Mouse (Mus musculus) midbrain, embryonic 14.5 days (tissue): Measurements from ENCODE around the gene Tgds. TPM values are rescaled to one million over a fixed set of nuclear protein-coding genes. Genes with fewer than 3 reads are reported as not detected.
A peak's percentile ranks its signal among the peaks of the same experiment; 100 is the strongest.
"Not testable (repeated sequence)": the region's sequence is repeated elsewhere in the genome, so short reads cannot be mapped to it uniquely, and the experiment has no call there.

Source experiments
- ATAC-seq: fragments of 200-750 bp; cut with Nextera tagmentation; 2 replicates; pipeline ENCODE4 v1.8.0; 2017; ENCODE audit warnings: moderate number of reproducible peaks, moderate library complexity; ENCODE audit not compliant: low FRiP score, low TSS enrichment
- DNase-seq: peaks from one replicate; pipeline ENCODE4 v3.0.0-alpha.2; 2015
- H3K27ac ChIP-seq: fragments of 300-500 bp; sonication (generic); replicated peaks from 2 replicates; pipeline ENCODE4 v1.5.1; 2014; ENCODE audit warnings: mild to moderate bottlenecking, low read depth, low read length, moderate library complexity
- H3K27me3 ChIP-seq: fragments of 300-500 bp; sonication (generic); 2 replicates; pipeline ENCODE4 v1.6.1; 2014; ENCODE audit warnings: low read length, control low read depth, mixed read lengths; ENCODE audit not compliant: control insufficient read depth, insufficient read depth
- H3K36me3 ChIP-seq: fragments of 300-500 bp; sonication (generic); 2 replicates; pipeline ENCODE4 v1.6.1; 2014; ENCODE audit warnings: low read length, control low read depth; ENCODE audit not compliant: control insufficient read depth, insufficient read depth
- H3K4me1 ChIP-seq: fragments of 300-500 bp; sonication (generic); 2 replicates; pipeline ENCODE4 v1.6.1; 2014; ENCODE audit warnings: mild to moderate bottlenecking, antibody characterized with exemption, low read length, control low read depth; ENCODE audit not compliant: control insufficient read depth, insufficient read depth
- H3K4me2 ChIP-seq: fragments of 300-500 bp; sonication (generic); 2 replicates; pipeline ENCODE4 v1.6.1; 2014; ENCODE audit warnings: mild to moderate bottlenecking, low read length, moderate library complexity
- H3K4me3 ChIP-seq: fragments of 300-500 bp; sonication (generic); replicated peaks from 2 replicates; pipeline ENCODE4 v1.5.1; 2014; ENCODE audit warnings: low read depth, low read length
- H3K9ac ChIP-seq: fragments of 300-500 bp; sonication (generic); replicated peaks from 2 replicates; pipeline ENCODE4 v1.6.1; 2014; ENCODE audit warnings: mild to moderate bottlenecking, low read length, moderate library complexity
- H3K9me3 ChIP-seq: fragments of 300-500 bp; sonication (generic); 2 replicates; pipeline ENCODE4 v1.6.1; 2016; ENCODE audit warnings: low read length, control low read depth, mixed read lengths; ENCODE audit not compliant: control insufficient read depth
- WGBS: fragments of 180-500 bp; shearing (Covaris S2); extraction: QIAGEN DNeasy Blood & Tissue Kit; methylation state at CpG from one replicate; pipeline ENCODE4 v1.1.7; 2014; 5-methylcytosine and 5-hydroxymethylcytosine counted together
- polyA plus RNA-seq: library from polyadenylated mRNA; unstranded; fragments of >200 nt; fragmentation: Nextera tagmentation; extraction: Ambion mirVana; gene quantifications from 2 replicates; pipeline ENCODE4 v1.2.1, GENCODE M21; 2014

The Tgds gene
- polyA plus RNA-seq, 1 experiment from 2014 or later = 21.8 TPM

GRCm38 (mm10) chr14:118162640-118163039 lies 30.1 kb upstream of the Tgds start:
- no peak overlapping the region for H3K27ac ChIP-seq
- H3K27me3 ChIP-seq = no peaks in the 10 kb centered on the region
- no peaks in the 10 kb centered on the region for H3K9me3 ChIP-seq
- DNase-seq (peak; percentile 32), ATAC-seq (no peak)
- no peaks in the 10 kb centered on the region for H3K4me1 ChIP-seq
- no peak overlapping the region for H3K4me3 ChIP-seq
- H3K36me3 ChIP-seq = peaks cover 41% of the 10 kb centered on the region
- H3K4me2 ChIP-seq = no peak overlapping the region
- H3K9ac ChIP-seq = no peak overlapping the region
- 46% methylated on average over 14 of the region's 14 CpGs for WGBS

GRCm38 (mm10) chr14:118161751-118162150 lies 29.2 kb upstream of the Tgds start:
- Histone ChIP-seq H3K4me1 (no peaks in the 10 kb centered on the region), H3K9ac (no peak overlapping the region), H3K36me3 (peaks cover 41% of the 10 kb centered on the region), H3K27me3 (no peaks in the 10 kb centered on the region), H3K4me2 (no peak overlapping the region), H3K4me3 (no peak overlapping the region), H3K9me3 (no peaks in the 10 kb centered on the region), H3K27ac (no peak overlapping the region)
- ATAC-seq (no peak), DNase-seq (no peak)
- 90% methylated on average over 3 of the region's 3 CpGs for WGBS

GRCm38 (mm10) chr14:118157146-118157545 lies 24.6 kb upstream of the Tgds start:
- Histone ChIP-seq H3K36me3 (peaks cover 39% of the 10 kb centered on the region), H3K4me3 (no peak overlapping the region), H3K4me1 (no peaks in the 10 kb centered on the region), H3K9ac (no peak overlapping the region), H3K27me3 (no peaks in the 10 kb centered on the region), H3K9me3 (no peaks in the 10 kb centered on the region), H3K4me2 (no peak overlapping the region), H3K27ac (no peak overlapping the region)
- DNase-seq (peak; percentile 79), ATAC-seq (no peak)
- 17% methylated on average over 5 of the region's 5 CpGs for WGBS

GRCm38 (mm10) chr14:118156740-118157139 lies 24.2 kb upstream of the Tgds start:
- no peak overlapping the region for H3K9ac ChIP-seq
- ATAC-seq (no peak), DNase-seq (no peak)
- no peak overlapping the region for H3K4me3 ChIP-seq
- peaks cover 35% of the 10 kb centered on the region for H3K36me3 ChIP-seq
- no peak overlapping the region for H3K27ac ChIP-seq
- WGBS = 79% methylated on average over 10 of the region's 10 CpGs
- no peaks in the 10 kb centered on the region for H3K9me3 ChIP-seq
- H3K4me2 ChIP-seq = no peak overlapping the region
- H3K27me3 ChIP-seq = no peaks in the 10 kb centered on the region
- H3K4me1 ChIP-seq = no peaks in the 10 kb centered on the region

GRCm38 (mm10) chr14:118156056-118156455 lies 23.5 kb upstream of the Tgds start:
- not testable (repeated sequence) for H3K4me1 ChIP-seq, H3K4me3 ChIP-seq, H3K27ac ChIP-seq, DNase-seq, H3K4me2 ChIP-seq, H3K9me3 ChIP-seq, H3K27me3 ChIP-seq, H3K9ac ChIP-seq, ATAC-seq
- 94% methylated on average over 16 of the region's 16 CpGs for WGBS
- H3K36me3 ChIP-seq = peaks cover 28% of the 10 kb centered on the region

GRCm38 (mm10) chr14:118152294-118152651 lies 19.7 kb upstream of the Tgds start:
- Histone ChIP-seq H3K4me2 (no peak overlapping the region), H3K4me1 (no peaks in the 10 kb centered on the region), H3K4me3 (no peak overlapping the region), H3K27me3 (no peaks in the 10 kb centered on the region), H3K9me3 (no peaks in the 10 kb centered on the region), H3K9ac (no peak overlapping the region), H3K36me3 (peaks cover 18% of the 10 kb centered on the region), H3K27ac (no peak overlapping the region)
- ATAC-seq = no peak
- WGBS = 96% methylated on average over 8 of the region's 8 CpGs
- no peak for DNase-seq

- Histone ChIP-seq H3K27me3 (no peaks in the 10 kb centered on the region), H3K9me3 (no peaks in the 10 kb centered on the region), H3K9ac (no peak overlapping the region), H3K27ac (no peak overlapping the region), H3K36me3 (peaks cover 18% of the 10 kb centered on the region), H3K4me3 (no peak overlapping the region), H3K4me1 (no peaks in the 10 kb centered on the region), H3K4me2 (no peak overlapping the region)
- 81% methylated on average over 5 of the region's 5 CpGs for WGBS
- ATAC-seq (no peak), DNase-seq (peak; percentile 58)
These were observed 19.2 kb upstream of the Tgds start for GRCm38 (mm10) chr14:118151651-118152293.

GRCm38 (mm10) chr14:118150656-118151551 lies 18.3 kb upstream of the Tgds start:
- Histone ChIP-seq H3K27me3 (no peaks in the 10 kb centered on the region), H3K36me3 (peaks cover 18% of the 10 kb centered on the region), H3K9me3 (no peaks in the 10 kb centered on the region), H3K4me3 (no peak overlapping the region), H3K27ac (no peak overlapping the region), H3K4me1 (no peaks in the 10 kb centered on the region), H3K4me2 (no peak overlapping the region), H3K9ac (no peak overlapping the region)
- no peak for DNase-seq
- ATAC-seq = no peak
- 92% methylated on average over 26 of the region's 26 CpGs for WGBS

GRCm38 (mm10) chr14:118148554-118148953 lies 16.0 kb upstream of the Tgds start:
- Histone ChIP-seq H3K4me3 (no peak overlapping the region), H3K9me3 (no peaks in the 10 kb centered on the region), H3K4me2 (no peak overlapping the region), H3K4me1 (no peaks in the 10 kb centered on the region), H3K9ac (no peak overlapping the region), H3K27me3 (no peaks in the 10 kb centered on the region), H3K36me3 (peaks cover 10% of the 10 kb centered on the region; the same call in 1 of the 2 replicates), H3K27ac (no peak overlapping the region)
- no peak for DNase-seq
- no peak for ATAC-seq
- 76% methylated on average over 10 of the region's 10 CpGs for WGBS
